Mouse (Mus musculus) gastrocnemius, adult 2 months (tissue): Measurements from ENCODE around the gene Ccnjl. TPM values are rescaled to one million over a fixed set of nuclear protein-coding genes. Genes with fewer than 3 reads are reported as not detected.

Experiments
- DNase-seq: peaks from one replicate; pipeline ENCODE4 v3.0.0; 2022
- H3K27ac ChIP-seq: fragments of 200-600 bp; 2 replicates; pipeline ENCODE4 v1.8.1; 2022; ENCODE audit warnings: mild to moderate bottlenecking
- H3K4me3 ChIP-seq: fragments of 200-600 bp; 2 replicates; pipeline ENCODE4 v1.8.1; 2022; ENCODE audit warnings: mild to moderate bottlenecking, moderate library complexity
- CTCF ChIP-seq: fragments of 200-600 bp; IDR thresholded peaks from 2 replicates; pipeline ENCODE4 v1.8.1; 2022; ENCODE audit warnings: antibody characterized with exemption, mild to moderate bottlenecking, moderate library complexity
- intact Hi-C: fragments of 180-260 bp; cut with DNase I; formaldehyde crosslinking; loops from one replicate; pipeline ENCODE4 v1.15.1; 2025
- total RNA-seq, 2 experiments: library from RNA; stranded (reverse); gene quantifications; 2 replicates each; pipeline ENCODE4 v1.2.3; 2021

Ccnjl gene
- total RNA-seq, 2 experiments from 2014 or later = 0.33 TPM; not detected in 1

DNA sequence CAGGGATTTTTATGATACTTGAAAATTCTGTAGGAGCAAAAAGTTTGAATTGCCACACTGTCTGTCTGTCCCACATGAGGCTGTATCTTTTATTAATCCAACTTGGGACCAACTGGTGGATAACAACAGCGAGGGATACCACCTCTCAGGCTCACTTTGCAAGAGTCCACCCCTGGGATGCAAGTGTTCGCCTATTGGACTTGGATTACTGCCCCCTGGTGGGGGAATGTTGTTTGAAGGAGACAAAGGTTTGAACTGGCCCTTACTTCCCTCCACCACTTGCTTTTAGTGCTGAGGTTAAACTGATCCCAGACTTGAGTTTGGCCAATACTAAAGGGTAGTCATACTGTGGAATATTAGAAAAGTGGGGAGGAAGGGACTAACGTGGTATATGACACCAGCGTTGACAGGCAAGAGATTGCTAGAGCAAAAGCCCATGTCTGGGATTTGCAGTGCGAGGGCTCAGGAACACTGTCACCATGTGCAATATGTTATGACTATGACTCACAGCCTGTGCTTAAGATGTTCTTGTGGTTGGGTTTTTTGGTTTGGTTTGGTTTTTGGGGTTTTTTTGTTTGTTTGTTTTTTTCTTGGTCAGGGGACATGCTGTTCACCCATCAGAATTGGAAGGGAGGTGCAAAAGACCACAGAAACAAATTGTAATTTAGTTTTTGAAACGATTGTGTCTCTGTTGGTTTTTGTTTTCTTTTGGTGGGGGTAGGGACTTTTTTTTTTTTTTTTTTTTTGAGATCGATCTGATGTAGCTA lies 57.9 kb downstream of the Ccnjl start, which contains the start of gene 4933415A04Rik:
Gene 4933415A04Rik, plus strand, starts transcription at position 717 of the 767 bp plus-strand sequence.
- DNase-seq = peak; percentile 70
- no peak within 1 kb of the TSS for H3K27ac ChIP-seq

DNA sequence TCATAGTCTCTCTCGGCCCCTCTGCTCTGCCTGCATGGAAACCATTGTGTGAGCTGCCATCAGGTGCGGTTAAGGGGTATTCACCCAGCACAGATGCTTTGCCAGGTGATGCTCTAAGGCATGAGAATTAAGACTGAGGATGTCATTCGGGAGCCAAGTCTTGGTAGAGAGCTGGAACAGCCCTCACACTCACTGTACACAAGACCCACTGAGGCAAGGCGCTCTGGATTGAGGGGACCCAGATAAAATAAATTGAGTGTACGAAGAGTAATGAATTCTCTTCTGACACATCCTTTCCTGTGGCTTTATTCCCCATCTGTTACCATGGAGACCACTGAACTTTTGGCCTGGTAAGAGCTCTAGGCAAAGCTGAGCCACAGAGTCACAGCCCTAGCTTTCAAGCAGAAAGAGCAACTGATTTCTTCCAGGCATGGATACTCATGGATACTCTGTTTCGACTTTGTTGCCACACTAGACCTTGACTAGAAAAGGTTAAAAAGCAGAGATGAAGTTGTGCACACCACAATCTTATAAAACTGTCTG lies 61.0 kb downstream of the Ccnjl start:
- no peak for DNase-seq
- intact Hi-C loops = no loop called here
- Histone ChIP-seq H3K27ac (no peak overlapping the region), H3K4me3 (no peak overlapping the region)
- no peak for TF ChIP-seq CTCF

More for the DNA sequence above, 57.9 kb downstream of the Ccnjl start, which contains the start of gene 4933415A04Rik:
- H3K4me3 ChIP-seq = no peak within 1 kb of the TSS
- peak; percentile 73 for TF ChIP-seq CTCF
- intact Hi-C loops = loop anchor here (1.0 kb wide), 1 partner anchor 92 kb away; no protein-coding TSS in a partner anchor

- DNase-seq = no peak
- Histone ChIP-seq H3K27ac (no peak within 1 kb of the TSS), H3K4me3 (no peak within 1 kb of the TSS)
- intact Hi-C loops = no loop called here
- TF ChIP-seq CTCF = no peak
Measured at GRCm38 (mm10) chr11:43601440-43601839, 72.9 kb downstream of the Ccnjl start, which contains the start of gene Fabp6. Fabp6 (minus strand) TSS chr11:43601540.

DNA sequence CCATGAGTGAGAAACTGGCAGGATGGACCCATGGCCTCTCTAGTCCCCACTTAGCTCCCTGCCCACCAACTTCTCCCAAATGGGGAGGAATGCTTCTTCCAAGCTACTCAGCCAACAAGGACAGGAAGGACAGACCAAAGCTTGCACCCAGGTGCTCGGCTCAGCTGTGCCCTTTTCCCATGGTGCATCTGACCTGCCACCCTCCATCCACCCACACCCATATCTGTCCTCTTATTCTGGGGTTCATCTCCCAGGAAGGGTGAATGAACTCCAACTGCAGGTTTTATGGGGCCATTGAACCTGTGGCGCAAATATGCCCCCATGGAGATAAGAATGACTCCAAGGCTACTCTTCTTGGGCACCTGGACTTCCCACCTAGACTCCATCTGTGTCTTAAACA lies 75.6 kb downstream of the Ccnjl start:
- intact Hi-C loops = no loop called here
- Histone ChIP-seq H3K4me3 (no peak overlapping the region), H3K27ac (no peak overlapping the region)
- DNase-seq = no peak
- TF ChIP-seq CTCF = no peak

GRCm38 (mm10) chr11:43604891-43605290 lies 76.3 kb downstream of the Ccnjl start:
- Histone ChIP-seq H3K4me3 (no peak overlapping the region), H3K27ac (no peak overlapping the region)
- intact Hi-C loops = no loop called here
- no peak for TF ChIP-seq CTCF
- DNase-seq = no peak

DNA sequence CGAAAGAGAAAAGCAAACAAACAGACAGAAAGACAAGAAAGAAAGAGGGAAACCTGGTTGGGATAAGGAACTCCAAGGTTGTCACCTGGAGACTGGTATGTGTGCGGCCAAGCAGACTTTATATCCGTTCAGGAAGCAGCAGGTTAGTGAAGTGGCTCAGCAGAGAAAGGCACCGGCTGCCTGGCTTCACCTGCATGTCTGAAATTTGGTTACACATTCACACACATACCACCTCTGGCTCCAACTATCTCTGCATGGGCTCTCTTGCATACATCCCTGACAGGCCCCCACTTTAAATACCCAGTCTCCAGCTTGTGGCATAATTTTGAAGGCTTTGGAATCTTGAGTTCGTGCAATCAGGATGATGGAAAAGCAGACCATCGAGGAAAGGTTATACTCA lies 77.3 kb downstream of the Ccnjl start:
- DNase-seq = no peak
- TF ChIP-seq CTCF = no peak
- H3K27ac ChIP-seq = no peak overlapping the region
- H3K4me3 ChIP-seq = no peak overlapping the region
- intact Hi-C loops = no loop called here

- Histone ChIP-seq H3K27ac (no peak overlapping the region), H3K4me3 (no peak overlapping the region)
- intact Hi-C loops = no loop called here
- no peak for TF ChIP-seq CTCF
- DNase-seq = no peak
Measured at GRCm38 (mm10) chr11:43608440-43608839, 79.9 kb downstream of the Ccnjl start.

DNA sequence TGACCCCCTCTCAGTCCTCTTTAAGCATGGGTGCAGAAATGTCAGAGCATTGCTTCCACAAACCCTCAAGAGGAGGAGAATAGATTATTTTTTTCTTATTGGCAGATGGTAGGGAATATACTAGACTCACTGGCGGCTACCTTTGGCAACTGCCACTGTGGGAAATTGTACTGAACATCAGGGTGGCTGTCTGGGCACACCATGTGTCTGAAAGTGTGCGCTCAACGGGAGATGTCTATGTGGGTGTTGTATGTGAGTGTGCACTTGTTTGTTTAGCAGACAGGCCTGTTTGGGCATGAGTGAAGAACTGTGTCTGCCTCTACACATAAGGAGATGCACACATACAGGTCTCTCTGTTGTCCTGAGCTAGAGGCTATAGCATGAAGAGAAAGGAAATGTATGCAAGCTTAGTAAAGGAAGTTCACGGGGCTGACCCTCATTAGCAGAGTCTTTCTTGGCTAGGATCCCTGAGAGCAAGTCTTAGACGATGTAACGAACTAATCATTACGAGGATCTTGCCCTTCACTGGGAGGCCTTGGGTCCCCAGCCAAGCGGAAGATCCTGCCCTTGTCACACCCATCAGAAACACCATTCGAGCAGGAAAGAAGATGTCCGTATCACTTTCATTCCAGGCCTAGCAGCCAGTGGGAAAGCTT lies 81.5 kb downstream of the Ccnjl start:
- no peak overlapping the region for H3K27ac ChIP-seq
- TF ChIP-seq CTCF = no peak
- intact Hi-C loops = loop anchor here (10.0 kb wide), 1 partner anchor 115 kb away; no protein-coding TSS in a partner anchor
- no peak for DNase-seq
- no peak overlapping the region for H3K4me3 ChIP-seq

DNA sequence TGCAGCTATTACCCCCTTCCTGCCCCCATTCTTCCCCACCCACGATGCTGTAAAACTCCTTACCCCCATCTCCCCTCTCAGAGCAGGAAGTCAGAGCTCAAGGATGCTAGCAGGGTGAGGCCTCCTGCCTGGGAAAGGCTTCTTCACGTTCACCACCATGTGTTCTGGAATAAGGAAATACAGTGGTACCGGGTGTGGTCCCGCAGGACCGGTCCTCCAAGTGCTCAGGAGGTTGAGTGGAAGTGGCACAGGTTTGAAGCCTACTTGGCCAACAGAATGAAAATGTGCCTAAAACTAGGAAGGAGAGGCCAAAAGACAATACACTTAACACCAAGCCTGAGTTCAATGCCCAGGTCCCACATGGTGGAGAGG lies 82.1 kb downstream of the Ccnjl start:
- intact Hi-C loops = loop anchor here (10.0 kb wide), 1 partner anchor 116 kb away; no protein-coding TSS in a partner anchor
- TF ChIP-seq CTCF = no peak
- Histone ChIP-seq H3K27ac (no peak overlapping the region), H3K4me3 (no peak overlapping the region)
- DNase-seq = no peak

- Histone ChIP-seq H3K4me3 (no peak overlapping the region), H3K27ac (no peak overlapping the region)
- DNase-seq = peak; percentile 74
- intact Hi-C loops = loop anchor here (10.0 kb wide), 1 partner anchor 118 kb away; no protein-coding TSS in a partner anchor
- peak; percentile 72 for TF ChIP-seq CTCF
Measured at GRCm38 (mm10) chr11:43612834-43613488, 84.4 kb downstream of the Ccnjl start.

DNA sequence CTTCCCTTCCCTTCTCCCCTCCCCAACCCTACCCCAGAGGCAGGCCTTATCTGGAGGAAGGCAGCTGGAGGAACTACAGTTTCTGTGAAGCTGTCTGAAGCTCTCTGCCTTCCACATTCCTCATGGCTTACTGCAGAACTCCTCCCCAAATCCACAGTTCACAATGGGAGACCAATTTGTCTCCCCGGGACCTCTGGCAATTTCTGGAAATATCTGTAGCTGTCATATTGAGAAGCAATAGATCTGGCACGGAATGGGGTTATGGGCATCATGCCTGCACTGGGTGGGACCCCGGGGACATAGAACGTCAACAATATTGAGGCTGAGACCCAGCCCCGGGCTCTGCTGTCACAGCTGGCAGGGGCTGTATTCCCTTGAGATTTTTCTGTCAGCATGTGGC lies 89.3 kb downstream of the Ccnjl start:
- H3K27ac ChIP-seq = no peak overlapping the region
- TF ChIP-seq CTCF = no peak
- DNase-seq = peak; percentile 26
- intact Hi-C loops = loop anchor here (10.0 kb wide), 1 partner anchor 123 kb away; no protein-coding TSS in a partner anchor
- H3K4me3 ChIP-seq = no peak overlapping the region

DNA sequence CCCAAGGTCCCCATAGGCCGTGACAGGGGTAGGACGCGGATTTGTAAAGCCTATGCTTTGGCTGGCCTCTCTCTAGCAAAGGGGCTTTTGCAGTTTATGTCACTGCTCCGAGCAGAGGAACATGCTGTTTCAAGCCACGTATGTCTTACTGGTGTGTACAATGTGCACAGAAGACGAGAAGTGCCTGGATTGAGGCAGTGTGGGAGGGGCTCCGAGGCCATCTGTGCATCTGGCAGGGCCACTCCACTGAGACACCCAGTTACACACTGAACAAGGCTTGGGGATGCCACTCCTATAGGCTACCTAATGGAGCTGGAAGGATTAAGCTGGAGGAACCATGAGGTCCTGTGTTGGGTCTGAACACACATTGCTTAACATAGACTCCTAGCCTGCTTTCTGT lies 89.8 kb downstream of the Ccnjl start:
- Histone ChIP-seq H3K27ac (no peak overlapping the region), H3K4me3 (no peak overlapping the region)
- no peak for DNase-seq
- no peak for TF ChIP-seq CTCF
- intact Hi-C loops = loop anchor here (10.0 kb wide), 1 partner anchor 124 kb away; no protein-coding TSS in a partner anchor
